Mouse (Mus musculus) lung, embryonic 16.5 days (tissue): ENCODE measurements around the gene 1700001C19Rik. TPM values are rescaled to one million over a fixed set of nuclear protein-coding genes. Genes with fewer than 3 reads are reported as not detected.

Experiments
- ATAC-seq: fragments of 200-750 bp; cut with Nextera tagmentation; 2 replicates; pipeline ENCODE4 v1.8.0; 2017; ENCODE audit warnings: low read depth, mild to moderate bottlenecking, moderate library complexity
- H3K27ac ChIP-seq: fragments of 300-500 bp; sonication (generic); 2 replicates; pipeline ENCODE4 v1.5.1; 2014; ENCODE audit warnings: mild to moderate bottlenecking, control low read depth, low read length
- H3K27me3 ChIP-seq: fragments of 300-500 bp; sonication (generic); 2 replicates; pipeline ENCODE4 v1.6.1; 2014; ENCODE audit warnings: low read depth, low read length, mixed read lengths; ENCODE audit not compliant: control insufficient read depth, insufficient read depth
- H3K36me3 ChIP-seq: fragments of 300-500 bp; sonication (generic); 2 replicates; pipeline ENCODE4 v1.6.1; 2014; ENCODE audit warnings: low read length; ENCODE audit not compliant: control insufficient read depth, insufficient read depth
- H3K4me1 ChIP-seq: fragments of 300-500 bp; sonication (generic); replicated peaks from 2 replicates; pipeline ENCODE4 v1.6.1; 2014; ENCODE audit warnings: low read length, mixed read lengths; ENCODE audit not compliant: control insufficient read depth, insufficient read depth
- H3K4me2 ChIP-seq: fragments of 300-500 bp; sonication (generic); 2 replicates; pipeline ENCODE4 v1.6.1; 2014; ENCODE audit warnings: low read depth, low read length, control low read depth
- H3K4me3 ChIP-seq: fragments of 300-500 bp; sonication (generic); 2 replicates; pipeline ENCODE4 v1.5.1; 2014; ENCODE audit warnings: mild to moderate bottlenecking, low read length, control low read depth
- H3K9ac ChIP-seq: fragments of 300-500 bp; sonication (generic); 2 replicates; pipeline ENCODE4 v1.6.1; 2014; ENCODE audit warnings: low read length, control low read depth
- H3K9me3 ChIP-seq: fragments of 300-500 bp; sonication (generic); 2 replicates; pipeline ENCODE4 v1.6.1; 2016; ENCODE audit warnings: low read length; ENCODE audit not compliant: control insufficient read depth
- WGBS: fragments of 180-500 bp; shearing (Covaris S2); extraction: QIAGEN DNeasy Blood & Tissue Kit; methylation state at CpG from one replicate; pipeline ENCODE4 v1.1.7; 2014; 5-methylcytosine and 5-hydroxymethylcytosine counted together
- polyA plus RNA-seq: library from polyadenylated mRNA; unstranded; fragments of >200 nt; fragmentation: Nextera tagmentation; extraction: Ambion mirVana; gene quantifications from 2 replicates; pipeline ENCODE4 v1.2.1, GENCODE M21; 2015

The 1700001C19Rik gene
- polyA plus RNA-seq, 1 experiment from 2014 or later = not detected

DNA sequence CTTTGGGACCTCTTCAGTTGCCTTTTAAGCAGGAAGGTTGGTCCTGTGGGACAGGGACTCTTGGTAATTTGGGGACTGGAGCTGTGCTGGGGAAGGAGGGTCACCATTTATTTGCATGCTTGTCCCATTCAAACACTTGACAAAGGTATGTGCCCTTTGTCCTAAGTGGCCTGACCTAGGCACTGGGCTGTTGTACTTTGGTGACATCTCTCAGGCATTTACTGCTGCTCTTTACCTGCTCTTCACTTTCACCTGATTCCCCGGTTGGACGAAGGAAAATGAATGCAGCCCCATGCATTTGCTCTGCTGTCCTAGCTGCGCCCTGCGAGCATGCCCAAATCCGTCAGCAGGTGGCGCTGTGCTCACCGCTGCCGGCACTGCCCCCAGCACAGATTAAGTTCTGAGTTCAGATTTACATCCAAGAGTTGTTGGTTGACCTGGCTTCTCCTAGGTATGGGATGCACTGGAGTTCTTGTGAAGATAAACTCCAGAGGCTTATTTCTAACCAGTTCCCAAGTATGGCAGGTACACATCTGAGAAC lies 36.3 kb upstream of the 1700001C19Rik start:
- Histone ChIP-seq H3K9ac (no peak overlapping the region), H3K27ac (no peak overlapping the region; the same call in 1 of the 2 replicates), H3K4me2 (no peak overlapping the region), H3K4me1 (peaks cover 6% of the 10 kb centered on the region), H3K36me3 (no peaks in the 10 kb centered on the region), H3K9me3 (no peaks in the 10 kb centered on the region), H3K27me3 (no peaks in the 10 kb centered on the region; the same call in 1 of the 2 replicates), H3K4me3 (no peak overlapping the region)
- WGBS = 16% methylated on average over 8 of the region's 8 CpGs
- ATAC-seq = no peak

GRCm38 (mm10) chr17:47472435-47473350 lies 35.5 kb upstream of the 1700001C19Rik start:
- ATAC-seq = peak; percentile 16; the same call in 1 of the 2 replicates
- no peak overlapping the region for H3K4me3 ChIP-seq
- 24% methylated on average over 15 of the region's 15 CpGs for WGBS

GRCm38 (mm10) chr17:47470686-47471085 lies 33.5 kb upstream of the 1700001C19Rik start:
- peak; percentile 39; the same call in 1 of the 2 replicates for ATAC-seq
- 78% methylated on average over 5 of the region's 5 CpGs for WGBS

More at GRCm38 (mm10) chr17:47472435-47473350, 35.5 kb upstream of the 1700001C19Rik start:
- Histone ChIP-seq H3K9ac (no peak overlapping the region), H3K4me1 (peaks cover 11% of the 10 kb centered on the region), H3K27ac (no peak overlapping the region), H3K4me2 (no peak overlapping the region), H3K27me3 (peaks cover 5% of the 10 kb centered on the region), H3K36me3 (no peaks in the 10 kb centered on the region), H3K9me3 (no peaks in the 10 kb centered on the region)

GRCm38 (mm10) chr17:47470121-47470520 lies 32.9 kb upstream of the 1700001C19Rik start:
- H3K4me1 ChIP-seq = peaks cover 11% of the 10 kb centered on the region
- H3K9me3 ChIP-seq = no peaks in the 10 kb centered on the region
- H3K27ac ChIP-seq = no peak overlapping the region
- ATAC-seq = no peak
- H3K27me3 ChIP-seq = peaks cover 9% of the 10 kb centered on the region
- no peak overlapping the region for H3K4me2 ChIP-seq
- no peak overlapping the region for H3K4me3 ChIP-seq
- H3K36me3 ChIP-seq = no peaks in the 10 kb centered on the region
- 89% methylated on average over 4 of the region's 4 CpGs for WGBS
- H3K9ac ChIP-seq = no peak overlapping the region

More at GRCm38 (mm10) chr17:47470686-47471085, 33.5 kb upstream of the 1700001C19Rik start:
- no peak overlapping the region for H3K9ac ChIP-seq
- H3K36me3 ChIP-seq = no peaks in the 10 kb centered on the region
- H3K27ac ChIP-seq = no peak overlapping the region
- no peak overlapping the region for H3K4me2 ChIP-seq
- H3K4me1 ChIP-seq = peaks cover 11% of the 10 kb centered on the region
- H3K4me3 ChIP-seq = no peak overlapping the region
- no peaks in the 10 kb centered on the region for H3K9me3 ChIP-seq
- H3K27me3 ChIP-seq = peaks cover 9% of the 10 kb centered on the region

DNA sequence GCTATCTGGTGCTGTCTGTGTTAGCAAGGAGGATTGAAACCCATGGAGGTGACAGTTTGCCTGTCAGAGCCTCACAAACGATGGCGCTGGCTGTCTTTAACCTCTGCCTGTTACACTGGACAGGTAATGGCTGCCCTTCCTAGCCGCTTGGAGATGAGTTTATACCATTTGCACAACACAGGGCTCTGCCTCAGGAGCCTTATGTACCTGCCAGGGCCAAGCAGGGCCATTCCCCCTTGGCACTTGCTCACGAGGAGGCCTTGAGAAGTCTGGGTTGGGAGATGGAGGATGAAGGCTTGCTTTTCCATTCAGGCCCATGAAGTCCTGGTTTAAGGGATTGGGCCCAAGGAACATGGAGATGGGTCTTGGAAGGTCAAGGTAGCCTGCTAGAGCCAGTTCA lies 32.5 kb upstream of the 1700001C19Rik start:
- H3K27me3 ChIP-seq = peaks cover 9% of the 10 kb centered on the region
- H3K27ac ChIP-seq = no peak overlapping the region
- no peak for ATAC-seq
- no peaks in the 10 kb centered on the region for H3K36me3 ChIP-seq
- H3K9me3 ChIP-seq = no peaks in the 10 kb centered on the region
- H3K4me3 ChIP-seq = no peak overlapping the region
- H3K9ac ChIP-seq = no peak overlapping the region
- WGBS = 85% methylated on average over 4 of the region's 4 CpGs
- H3K4me1 ChIP-seq = peaks cover 11% of the 10 kb centered on the region
- H3K4me2 ChIP-seq = no peak overlapping the region

GRCm38 (mm10) chr17:47468466-47468865 lies 31.3 kb upstream of the 1700001C19Rik start:
- WGBS = 22% methylated on average over 34 of the region's 34 CpGs
- H3K36me3 ChIP-seq = no peaks in the 10 kb centered on the region
- H3K27me3 ChIP-seq = peaks cover 9% of the 10 kb centered on the region
- H3K9ac ChIP-seq = peak overlapping the region; percentile 50
- peaks cover 13% of the 10 kb centered on the region for H3K4me1 ChIP-seq
- H3K4me2 ChIP-seq = peak overlapping the region; percentile 37; the same call in 1 of the 2 replicates
- no peak for ATAC-seq
- peak overlapping the region; percentile 28 for H3K4me3 ChIP-seq
- H3K9me3 ChIP-seq = no peaks in the 10 kb centered on the region
- no peak overlapping the region for H3K27ac ChIP-seq

DNA sequence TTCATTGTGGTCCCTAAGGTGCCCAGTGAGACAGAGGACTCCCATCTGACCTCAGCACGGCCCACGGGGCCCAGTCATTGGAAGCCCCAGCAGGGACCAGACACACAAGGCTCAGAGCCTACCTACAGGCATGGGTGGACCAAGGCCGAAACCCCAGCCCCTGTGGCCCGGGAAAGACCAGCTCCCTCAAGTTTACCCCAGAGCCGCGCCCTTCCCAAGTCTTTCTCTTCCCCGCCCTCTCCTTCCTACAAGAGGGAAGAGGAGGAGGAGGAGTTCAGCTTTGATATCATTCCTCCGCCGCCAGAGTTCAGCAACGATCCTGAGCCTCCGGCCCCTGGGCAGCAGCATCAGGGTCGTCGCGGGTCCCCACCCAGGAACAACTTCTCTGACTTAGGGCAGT lies 30.9 kb upstream of the 1700001C19Rik start:
- peak overlapping the region; percentile 50 for H3K9ac ChIP-seq
- H3K4me3 ChIP-seq = peak overlapping the region; percentile 28
- no peaks in the 10 kb centered on the region for H3K9me3 ChIP-seq
- peaks cover 16% of the 10 kb centered on the region for H3K4me1 ChIP-seq
- ATAC-seq = no peak
- peaks cover 9% of the 10 kb centered on the region for H3K27me3 ChIP-seq
- H3K36me3 ChIP-seq = no peaks in the 10 kb centered on the region
- H3K27ac ChIP-seq = no peak overlapping the region
- H3K4me2 ChIP-seq = peak overlapping the region; percentile 37; the same call in 1 of the 2 replicates
- 28% methylated on average over 12 of the region's 14 CpGs for WGBS

GRCm38 (mm10) chr17:47467659-47468058 lies 30.5 kb upstream of the 1700001C19Rik start:
- Histone ChIP-seq H3K4me2 (no peak overlapping the region), H3K9me3 (no peaks in the 10 kb centered on the region), H3K27ac (no peak overlapping the region), H3K9ac (no peak overlapping the region), H3K27me3 (peaks cover 9% of the 10 kb centered on the region), H3K36me3 (no peaks in the 10 kb centered on the region), H3K4me1 (peaks cover 19% of the 10 kb centered on the region), H3K4me3 (no peak overlapping the region)
- WGBS = 68% methylated on average over 11 of the region's 11 CpGs
- ATAC-seq = no peak

DNA sequence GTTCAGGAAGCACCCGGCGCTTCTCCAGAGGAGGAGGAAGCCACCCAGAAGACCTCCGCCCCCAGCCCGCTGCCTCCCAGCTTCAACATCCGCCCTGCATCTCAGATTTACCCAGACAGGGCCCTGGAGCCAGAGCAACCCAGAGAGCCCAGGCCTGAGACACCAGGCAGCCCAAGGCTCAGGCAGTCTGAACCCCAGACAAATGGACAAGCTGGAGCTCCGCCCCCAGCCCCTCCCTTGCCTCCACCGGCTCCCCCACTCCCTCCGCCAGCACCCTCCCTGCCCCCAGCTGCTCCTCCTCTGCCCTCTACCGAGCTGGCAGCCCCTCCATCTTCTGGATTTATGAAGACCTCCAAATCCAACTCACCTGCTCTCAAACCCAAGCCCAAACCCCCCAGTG lies 29.1 kb upstream of the 1700001C19Rik start:
- no peak overlapping the region for H3K4me2 ChIP-seq
- WGBS = 37% methylated on average over 8 of the region's 9 CpGs
- H3K9ac ChIP-seq = no peak overlapping the region

More for the DNA sequence above, 29.1 kb upstream of the 1700001C19Rik start:
- Histone ChIP-seq H3K9me3 (no peaks in the 10 kb centered on the region), H3K4me3 (no peak overlapping the region), H3K27ac (no peak overlapping the region), H3K27me3 (peaks cover 9% of the 10 kb centered on the region), H3K4me1 (peaks cover 28% of the 10 kb centered on the region), H3K36me3 (no peaks in the 10 kb centered on the region)
- ATAC-seq = no peak
